Mouse (Mus musculus): ENCODE results near the gene Notch3.

GRCm38 (mm10) chr17:32188863-32189636 is 22.4 kb upstream of the Notch3 start, which contains the start of gene Ephx3:
- no peak for TF ChIP-seq CTCF (conservative IDR thresholded peaks at IDR 0.05; ENCODE audit: insufficient read depth, insufficient read length, low read depth, low read length)
- no peak for TF ChIP-seq POLR2A (IDR thresholded peaks at IDR 0.05; ENCODE audit: low read depth, low read length)

All from kidney, adult 2 months (tissue).